Mouse (Mus musculus) liver, adult 2 months (tissue): Measurements from ENCODE around the gene Tbata.

ENCODE experiments used
- CTCF ChIP-seq: fragments of 200-500 bp; IDR thresholded peaks from 2 replicates; pipeline ENCODE4 v1.5.1; 2011; ENCODE audit warnings: low read depth, low read length, control low read depth
- POLR2A ChIP-seq: fragments of 200-500 bp; IDR thresholded peaks from 2 replicates; pipeline ENCODE4 v1.6.1; 2011; ENCODE audit warnings: low read length, control low read depth; ENCODE audit not compliant: insufficient read depth; ENCODE audit errors: extremely low read depth

DNA sequence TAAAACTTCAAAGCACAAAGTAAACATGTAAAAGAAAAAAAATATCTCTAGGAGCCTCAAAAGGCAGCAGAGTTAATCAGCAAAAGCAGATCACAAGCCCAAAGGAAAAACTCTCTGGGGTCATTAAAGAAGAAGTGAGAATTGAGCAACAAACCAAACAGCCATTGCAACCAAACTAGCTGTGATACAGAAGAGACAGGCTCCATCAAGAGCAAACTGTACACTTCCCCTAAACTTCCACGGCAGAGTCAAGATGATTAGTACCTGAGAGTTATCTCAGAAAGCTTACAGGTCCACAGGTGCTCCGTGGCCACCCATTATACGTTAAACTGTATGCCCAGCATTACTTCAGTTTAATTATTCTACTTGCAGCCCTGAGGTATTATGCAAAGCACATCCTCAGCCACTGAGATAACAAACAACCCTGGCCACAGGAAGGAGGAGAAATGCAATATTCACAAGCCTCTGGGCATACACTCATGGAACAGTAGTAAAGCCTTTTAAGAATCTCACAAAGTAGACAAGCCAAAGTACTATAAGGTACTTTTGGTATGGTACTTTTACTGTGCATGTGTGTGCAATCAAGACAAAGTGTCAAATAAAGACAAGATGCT lies 36.4 kb upstream of the Tbata start:
- TF ChIP-seq CTCF (no peak), POLR2A (no peak)
